Mouse (Mus musculus): ENCODE measurements around the gene Dennd4b.

- TF ChIP-seq EP300 (IDR thresholded peaks at IDR 0.05; ENCODE audit: low read depth) (no peak), CTCF (IDR thresholded peaks at IDR 0.05; ENCODE audit: low read depth) (no peak)
Measured at GRCm38 (mm10) chr3:90231507-90232333, 33.3 kb upstream of the Dennd4b start, which contains the start of gene Jtb.
